ENCODE assay signal across 10 mouse cellular contexts in genomic region chr1:132210922-132211321, GRCm38 (mm10). TPM values are rescaled to one million over a fixed set of nuclear protein-coding genes. Genes with fewer than 3 reads are reported as not detected.
DNase-seq lines count a peak whose midpoint lies in the region; ATAC-seq and TF ChIP-seq lines count a peak whose summit lies in the region.
"Had no signal": no experiment of that assay in that cellular context is flagged by ENCODE, and none has a peak within 500 bp of the region (broad histone marks: within the 10 kb centered on the region; RNA-seq: fewer than 3 reads in every experiment).

No protein-coding gene starts in this region.

- H3K4me1 ChIP-seq in thymus, adult 2 months (replicated peaks; ENCODE audit: control insufficient read depth, insufficient read depth, low read length), result no peaks in the 10 kb centered on the region; the same call in 1 of the 2 replicates

- 26% methylated on average over 7 of the region's 7 CpGs for WGBS in thymus, adult 2 months

- H3K4me3 ChIP-seq in thymus, adult 2 months (ENCODE audit: control insufficient read depth, insufficient read depth, low read length), result no peak overlapping the region
- H3K4me3 ChIP-seq: limb, embryonic 12.5 days had no signal

- no peak overlapping the region for H3K27ac ChIP-seq in thymus, adult 2 months (ENCODE audit: control insufficient read depth, insufficient read depth, low read length)
- H3K27ac ChIP-seq: limb, embryonic 12.5 days had no signal

- no peaks in the 10 kb centered on the region for H3K36me3 ChIP-seq in thymus, adult 2 months (ENCODE audit: control insufficient read depth, insufficient read depth, low read length)
- H3K36me3 ChIP-seq: limb, embryonic 12.5 days had no signal

- ATAC-seq in granulocyte monocyte progenitor cell, adult 5-6 weeks (replicated peaks; ENCODE audit: poor library complexity, severe bottlenecking), result peak; percentile 44
- no peak for ATAC-seq in activated CD4-positive, CD25-positive, alpha-beta regulatory T cell, adult 4 months

- TF ChIP-seq CTCF in thymus, adult 2 months (IDR thresholded peaks at IDR 0.05; ENCODE audit: borderline replicate concordance, control insufficient read depth, extremely low read depth, insufficient read depth, low read length, poor library complexity), result no peak

- peak; percentile 57 to 72 for DNase-seq in cerebellum, postnatal 14 days
- DNase-seq in cerebellum, adult 8-10 months, result no peak
- DNase-seq in thymus, adult 2 months, result peak; percentile 22
- DNase-seq in thymus, adult 18-20 months, result no peak
- peak; percentile 69 for DNase-seq in retina, embryonic 14.5 days (ENCODE audit: low spot score)
- no peak for DNase-seq in yolk sac, embryonic 10.5 days (ENCODE audit: low spot score)

- no peaks in the 10 kb centered on the region for H3K27me3 ChIP-seq in thymus, adult 2 months (ENCODE audit: control insufficient read depth, insufficient read depth, low read length)

- TF ChIP-seq POLR2A in thymus, adult 2 months (IDR thresholded peaks at IDR 0.05; ENCODE audit: control insufficient read depth, extremely low read depth, insufficient read depth, low read length, poor library complexity), result no peak

RNA-seq across cellular contexts. Expression of gene Gm10188, which starts 18.6 kb away (rescaled TPM):
- polyA plus RNA-seq in thymus, adult 2 months (2012; rRNA removed), result not detected in 2 replicates
- total RNA-seq in granulocyte monocyte progenitor cell, adult 5-6 weeks (2014; fragmentation: Nextera tagmentation), result not detected in 2 replicates
- total RNA-seq in granulocyte monocyte progenitor cell, adult 5-6 weeks (2017), result not detected in 2 replicates
- not detected for polyA plus RNA-seq in activated CD4-positive, CD25-positive, alpha-beta regulatory T cell, adult 4 months (2017; shearing (Covaris generic))
- polyA plus RNA-seq: limb, embryonic 12.5 days; stomach, embryonic 14.5 days had no signal

RNA-seq across cellular contexts. Expression of gene AC124108.1, which starts 19.7 kb away (rescaled TPM):
- 0.03 TPM in 1 of 2 replicates, not detected in the other for polyA plus RNA-seq in thymus, adult 2 months (2012; rRNA removed)
- total RNA-seq in granulocyte monocyte progenitor cell, adult 5-6 weeks (2014; fragmentation: Nextera tagmentation), result not detected in 2 replicates
- not detected in 2 replicates for total RNA-seq in granulocyte monocyte progenitor cell, adult 5-6 weeks (2017)
- polyA plus RNA-seq in activated CD4-positive, CD25-positive, alpha-beta regulatory T cell, adult 4 months (2017; shearing (Covaris generic)), result not detected

RNA-seq across cellular contexts. Expression of gene Lemd1, which starts 19.7 kb away (rescaled TPM):
- not detected in 2 replicates for polyA plus RNA-seq in thymus, adult 2 months (2012; rRNA removed)
- not detected in 2 replicates for total RNA-seq in granulocyte monocyte progenitor cell, adult 5-6 weeks (2014; fragmentation: Nextera tagmentation)
- not detected in 2 replicates for total RNA-seq in granulocyte monocyte progenitor cell, adult 5-6 weeks (2017)
- not detected for polyA plus RNA-seq in activated CD4-positive, CD25-positive, alpha-beta regulatory T cell, adult 4 months (2017; shearing (Covaris generic))

Comparison
In these comparisons a context has a peak if more than half of its experiments do, and no peak if none do; other contexts are left out.
1. DNase-seq: peak in cerebellum, postnatal 14 days (2 of 2), thymus, adult 2 months (single experiment) and retina, embryonic 14.5 days (single experiment); none in cerebellum, adult 8-10 months (single experiment), thymus, adult 18-20 months (0 of 2) and yolk sac, embryonic 10.5 days (single experiment).